9 mouse cellular contexts compared by ENCODE assay signal in genomic region chr17:35920384-35920783, GRCm38 (mm10). TPM values are rescaled to one million over a fixed set of nuclear protein-coding genes. Genes with fewer than 3 reads are reported as not detected.
DNase-seq lines count a peak whose midpoint lies in the region; ATAC-seq and TF ChIP-seq lines count a peak whose summit lies in the region.
"Had no signal": no experiment of that assay in that cellular context is flagged by ENCODE, and none has a peak within 500 bp of the region (broad histone marks: within the 10 kb centered on the region; RNA-seq: fewer than 3 reads in every experiment).

No protein-coding gene starts in this region.

- ATAC-seq in heart, embryonic 13.5 days (ENCODE audit: extremely low read depth, insufficient number of reproducible peaks, low FRiP score, low TSS enrichment): no peak
- no peak for ATAC-seq in forebrain, embryonic 15.5 days (replicated peaks)
- no peak for ATAC-seq in liver, embryonic 16.5 days (ENCODE audit: low read depth)
- no peak for ATAC-seq in frontal cortex, adult (ENCODE audit: low TSS enrichment)

- H3K4me2 ChIP-seq in heart, embryonic 13.5 days: peak overlapping the region; percentile 98
- peak overlapping the region; percentile 82 for H3K4me2 ChIP-seq in forebrain, embryonic 15.5 days (replicated peaks)
- H3K4me2 ChIP-seq in liver, embryonic 16.5 days (ENCODE audit: low read depth, low read length): peak overlapping the region; percentile 93

- no peaks in the 10 kb centered on the region for H3K27me3 ChIP-seq in heart, embryonic 13.5 days (replicated peaks)
- no peaks in the 10 kb centered on the region for H3K27me3 ChIP-seq in E14TG2a.4 (ENCODE audit: insufficient read depth, low read length)
- no peaks in the 10 kb centered on the region for H3K27me3 ChIP-seq in forebrain, embryonic 15.5 days
- no peaks in the 10 kb centered on the region for H3K27me3 ChIP-seq in liver, embryonic 16.5 days (ENCODE audit: control insufficient read depth, insufficient read depth, low read depth, low read length)

- peaks cover 48% of the 10 kb centered on the region for H3K36me3 ChIP-seq in heart, embryonic 13.5 days
- peaks cover 72% of the 10 kb centered on the region for H3K36me3 ChIP-seq in E14TG2a.4 (ENCODE audit: insufficient read depth, low read length)
- peaks cover 22% of the 10 kb centered on the region for H3K36me3 ChIP-seq in forebrain, embryonic 15.5 days
- peaks cover 32% of the 10 kb centered on the region for H3K36me3 ChIP-seq in liver, embryonic 16.5 days (ENCODE audit: control insufficient read depth, insufficient read depth)

- H3K9ac ChIP-seq in heart, embryonic 13.5 days: peak overlapping the region; percentile 96
- peak overlapping the region; percentile 65 for H3K9ac ChIP-seq in forebrain, embryonic 15.5 days (replicated peaks)
- H3K9ac ChIP-seq in liver, embryonic 16.5 days (ENCODE audit: low read depth, low read length): peak overlapping the region; percentile 72

- H3K9me3 ChIP-seq in heart, embryonic 13.5 days: no peaks in the 10 kb centered on the region
- no peaks in the 10 kb centered on the region for H3K9me3 ChIP-seq in E14TG2a.4 (ENCODE audit: low read length)
- no peaks in the 10 kb centered on the region for H3K9me3 ChIP-seq in forebrain, embryonic 15.5 days
- no peaks in the 10 kb centered on the region for H3K9me3 ChIP-seq in liver, embryonic 16.5 days (replicated peaks; ENCODE audit: control insufficient read depth, low read length)

- H3K27ac ChIP-seq in heart, embryonic 13.5 days (replicated peaks): peak overlapping the region; percentile 96
- peak overlapping the region; percentile 99 for H3K27ac ChIP-seq in forebrain, embryonic 15.5 days (replicated peaks)
- peak overlapping the region; percentile 97 for H3K27ac ChIP-seq in liver, embryonic 16.5 days (ENCODE audit: low read length)

- no peak for DNase-seq in heart, adult 8-10 months (ENCODE audit: low spot score)
- no peak for DNase-seq in B cell, adult 2 months
- DNase-seq in urinary bladder, postnatal 4 days (ENCODE audit: low spot score in 2 of 2): no peak
- DNase-seq: gastrocnemius, postnatal 36 days had no signal

- WGBS in heart, embryonic 13.5 days: 59% methylated on average over 1 of the region's 1 CpGs
- WGBS in forebrain, embryonic 15.5 days: 81% methylated on average over 1 of the region's 1 CpGs
- 47% methylated on average over 1 of the region's 1 CpGs for WGBS in liver, embryonic 16.5 days (ENCODE audit: insufficient replicate concordance)

- no peak for TF ChIP-seq CTCF in E14TG2a.4 (conservative IDR thresholded peaks at IDR 0.05; ENCODE audit: low read length)

- H3K4me3 ChIP-seq in heart, embryonic 13.5 days: peak overlapping the region; percentile 86
- peak overlapping the region; percentile 99 for H3K4me3 ChIP-seq in E14TG2a.4 (replicated peaks; ENCODE audit: low read length)
- peak overlapping the region; percentile 77 for H3K4me3 ChIP-seq in forebrain, embryonic 15.5 days
- peak overlapping the region; percentile 89 for H3K4me3 ChIP-seq in liver, embryonic 16.5 days (ENCODE audit: low read depth, low read length)

- peaks cover 39% of the 10 kb centered on the region for H3K4me1 ChIP-seq in heart, embryonic 13.5 days
- H3K4me1 ChIP-seq in E14TG2a.4 (replicated peaks; ENCODE audit: low read depth, low read length): peaks cover 42% of the 10 kb centered on the region
- H3K4me1 ChIP-seq in forebrain, embryonic 15.5 days: peaks cover 35% of the 10 kb centered on the region
- H3K4me1 ChIP-seq in liver, embryonic 16.5 days (ENCODE audit: control insufficient read depth, low read depth, low read length): peaks cover 46% of the 10 kb centered on the region

RNA-seq across cellular contexts. Expression of gene Ppp1r10, which starts 4.2 kb away (rescaled TPM):
- polyA plus RNA-seq in heart, embryonic 13.5 days (2015; fragmentation: Nextera tagmentation; extraction: Ambion mirVana): 24.6 and 26.3 TPM in 2 replicates
- total RNA-seq in heart, adult 8-10 months (2022): 10 to 100 TPM; 22.7 to 42.3 (median 25.8) TPM
- 51.5 and 53.9 TPM in 2 replicates for polyA plus RNA-seq in forebrain, embryonic 15.5 days (2015; fragmentation: Nextera tagmentation; extraction: Ambion mirVana)
- polyA plus RNA-seq in liver, embryonic 16.5 days (2015; fragmentation: Nextera tagmentation; extraction: Ambion mirVana): 22.2 and 24.7 TPM in 2 replicates

RNA-seq across cellular contexts. Expression of gene Mrps18b, which starts 4.2 kb away (rescaled TPM):
- 67.8 and 75.9 TPM in 2 replicates for polyA plus RNA-seq in heart, embryonic 13.5 days (2015; fragmentation: Nextera tagmentation; extraction: Ambion mirVana)
- total RNA-seq in heart, adult 8-10 months (2022): 10 to 100 TPM; 56.1 to 73.8 (median 57.0) TPM
- polyA plus RNA-seq in forebrain, embryonic 15.5 days (2015; fragmentation: Nextera tagmentation; extraction: Ambion mirVana): 53.1 and 54.1 TPM in 2 replicates
- polyA plus RNA-seq in liver, embryonic 16.5 days (2015; fragmentation: Nextera tagmentation; extraction: Ambion mirVana): 56.3 and 60.9 TPM in 2 replicates

RNA-seq across cellular contexts. Expression of gene Atat1, which starts 10.5 kb away (rescaled TPM):
- 53.8 and 55.3 TPM in 2 replicates for polyA plus RNA-seq in heart, embryonic 13.5 days (2015; fragmentation: Nextera tagmentation; extraction: Ambion mirVana)
- total RNA-seq in heart, adult 8-10 months (2022): 1 to 10 TPM; 6.6 to 9.3 (median 8.3) TPM
- 421 and 435 TPM in 2 replicates for polyA plus RNA-seq in forebrain, embryonic 15.5 days (2015; fragmentation: Nextera tagmentation; extraction: Ambion mirVana)
- 7.4 and 7.7 TPM in 2 replicates for polyA plus RNA-seq in liver, embryonic 16.5 days (2015; fragmentation: Nextera tagmentation; extraction: Ambion mirVana)

RNA-seq across cellular contexts. Expression of gene 2310061I04Rik, which starts 23.2 kb away (rescaled TPM):
- polyA plus RNA-seq in heart, embryonic 13.5 days (2015; fragmentation: Nextera tagmentation; extraction: Ambion mirVana): 25.2 and 31.3 TPM in 2 replicates
- 100 to 1,000 TPM in 3 of 4 experiments, 10 to 100 TPM in 1; 85.5 to 115 (median 106) TPM for total RNA-seq in heart, adult 8-10 months (2022)
- 37.9 and 41.5 TPM in 2 replicates for polyA plus RNA-seq in forebrain, embryonic 15.5 days (2015; fragmentation: Nextera tagmentation; extraction: Ambion mirVana)
- 7.9 and 8.0 TPM in 2 replicates for polyA plus RNA-seq in liver, embryonic 16.5 days (2015; fragmentation: Nextera tagmentation; extraction: Ambion mirVana)

RNA-seq across cellular contexts. Expression of gene Dhx16, which starts 40.8 kb away (rescaled TPM):
- polyA plus RNA-seq in heart, embryonic 13.5 days (2015; fragmentation: Nextera tagmentation; extraction: Ambion mirVana): 22.8 and 27.7 TPM in 2 replicates
- total RNA-seq in heart, adult 8-10 months (2022): 10 to 100 TPM; 18.7 to 20.8 (median 20.1) TPM
- 36.3 and 38.0 TPM in 2 replicates for polyA plus RNA-seq in forebrain, embryonic 15.5 days (2015; fragmentation: Nextera tagmentation; extraction: Ambion mirVana)
- 29.1 and 29.8 TPM in 2 replicates for polyA plus RNA-seq in liver, embryonic 16.5 days (2015; fragmentation: Nextera tagmentation; extraction: Ambion mirVana)
